Mouse (Mus musculus): ENCODE data around the gene Scnn1b. TPM values are rescaled to one million over a fixed set of nuclear protein-coding genes. Genes with fewer than 3 reads are reported as not detected.

The Scnn1b gene
- total and polyA plus RNA-seq, 3 experiments = 0.04 TPM; not detected in 2

DNA sequence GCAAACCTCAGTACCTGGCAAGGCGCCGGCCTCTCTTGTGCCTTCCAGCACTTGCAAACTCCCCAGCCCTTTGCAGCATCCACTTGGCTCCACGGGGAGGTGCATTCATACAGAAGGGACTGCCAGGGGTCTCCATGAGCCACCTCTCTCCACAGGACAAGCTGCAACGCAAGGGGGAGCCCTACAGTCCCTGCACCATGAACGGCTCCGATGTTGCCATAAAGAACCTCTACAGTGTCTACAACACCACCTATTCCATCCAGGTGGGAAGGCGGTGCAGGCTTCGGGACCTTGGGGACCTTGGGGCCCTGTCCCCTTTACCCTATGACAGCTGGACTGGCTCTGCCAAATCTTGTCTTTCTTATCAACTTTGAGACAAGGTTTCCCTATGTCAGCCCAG, 47.4 kb downstream of the Scnn1b start:
- Histone ChIP-seq H3K4me3 (replicated peaks in 1 of 3; ENCODE audit: low read depth in 2 of 3, low read length in 2 of 3, poor library complexity in 1 of 3) (no peak overlapping the region), H3K9ac (ENCODE audit: insufficient read depth, low read depth) (no peak overlapping the region), H3K79me2 (replicated peaks; ENCODE audit: control insufficient read depth, extremely low read depth, insufficient read depth, poor library complexity, severe bottlenecking) (no peaks in the 10 kb centered on the region), H3K4me1 (ENCODE audit: control insufficient read depth in 1 of 2, insufficient read depth in 2 of 2) (peaks cover 4 to 7% of the 10 kb centered on the region in 2 experiments; a peak in 3 of 4 replicates), H3K27me3 (replicated peaks) (no peaks in the 10 kb centered on the region), H3K9me3 (replicated peaks; ENCODE audit: low read length) (no peaks in the 10 kb centered on the region), H3K36me3 (replicated peaks in 1 of 2; ENCODE audit: control insufficient read depth in 1 of 2, insufficient read depth in 1 of 2, low read length in 1 of 2) (peaks cover 0 to 9% of the 10 kb centered on the region in 2 experiments), H3K4me2 (ENCODE audit: insufficient read depth, low read depth, poor library complexity, severe bottlenecking) (no peak overlapping the region), H3K27ac (ENCODE audit: insufficient read depth, low read depth) (no peak overlapping the region)
- no peak for DNase-seq (ENCODE audit: extremely low read depth)
- no peak for TF ChIP-seq CHD1 (IDR thresholded peaks at IDR 0.05; ENCODE audit: low read depth, low read length)
- peak; percentile 25 for TF ChIP-seq SMC3 (IDR thresholded peaks at IDR 0.05; ENCODE audit: low read depth, low read length)
- TF ChIP-seq E2F4 (IDR thresholded peaks at IDR 0.05; ENCODE audit: insufficient replicate concordance, low read depth, low read length) = no peak
- TF ChIP-seq IRF4 (IDR thresholded peaks at IDR 0.05; ENCODE audit: low read depth, low read length) = no peak
- no peak for TF ChIP-seq MYC (IDR thresholded peaks at IDR 0.05; ENCODE audit: low read depth, low read length)
- peak in 1 of 2 experiments; percentile 44; a peak in 1 of 4 replicates for TF ChIP-seq CTCF (conservative IDR thresholded peaks at IDR 0.05 in 1 of 2, IDR thresholded peaks at IDR 0.05 in 1 of 2; ENCODE audit: low read depth in 2 of 2, low read length in 2 of 2)
- TF ChIP-seq CHD2 (IDR thresholded peaks at IDR 0.05; ENCODE audit: low read length) = no peak
- no peak for TF ChIP-seq PAX5 (IDR thresholded peaks at IDR 0.05; ENCODE audit: low read length)
- no peak for TF ChIP-seq MAZ (IDR thresholded peaks at IDR 0.05; ENCODE audit: low read depth, low read length)
- no peak for TF ChIP-seq ZNF384 (IDR thresholded peaks at IDR 0.05; ENCODE audit: low read depth, low read length)
- no peak for TF ChIP-seq KAT2A (IDR thresholded peaks at IDR 0.05; ENCODE audit: insufficient replicate concordance, low read length)
- no peak for TF ChIP-seq RCOR1 (conservative IDR thresholded peaks at IDR 0.05; ENCODE audit: low read depth, low read length)
- TF ChIP-seq BHLHE40 (IDR thresholded peaks at IDR 0.05; ENCODE audit: low read depth, low read length) = no peak
- in situ Hi-C loops (cut with MboI; ENCODE audit: low pct_ligation_motif_present, low pct_unique_long_range_greater_than_20kb, low sequenced_read_pairs) = no loop called here
- dilution Hi-C loops (cut with MboI; ENCODE audit: extremely low pct_ligation_motif_present, extremely low pct_unique_long_range_greater_than_20kb, low sequenced_read_pairs) = no loop called here

DNA sequence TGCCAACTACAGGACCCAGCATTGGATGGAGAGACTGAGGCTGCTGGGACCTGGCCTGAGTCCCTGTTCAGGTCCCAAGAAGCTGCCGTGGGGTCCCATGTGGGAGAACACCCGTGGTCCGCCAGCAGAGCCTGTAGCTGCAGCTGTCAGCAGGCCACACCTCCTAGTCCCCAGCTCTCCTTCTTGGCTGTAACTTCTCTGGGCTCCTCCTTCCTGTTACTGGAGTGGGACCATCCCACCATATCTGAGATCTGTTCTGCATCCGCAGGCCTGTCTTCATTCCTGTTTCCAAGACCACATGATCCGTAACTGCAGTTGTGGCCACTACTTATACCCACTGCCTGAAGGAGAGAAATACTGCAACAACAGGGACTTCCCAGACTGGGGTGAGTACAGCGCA, 49.1 kb downstream of the Scnn1b start:
- Histone ChIP-seq H3K4me2 (ENCODE audit: insufficient read depth, low read depth, poor library complexity, severe bottlenecking) (no peak overlapping the region), H3K9me3 (replicated peaks; ENCODE audit: low read length) (no peaks in the 10 kb centered on the region), H3K9ac (ENCODE audit: insufficient read depth, low read depth) (no peak overlapping the region), H3K4me1 (ENCODE audit: control insufficient read depth in 1 of 2, insufficient read depth in 2 of 2) (peaks cover 4 to 7% of the 10 kb centered on the region in 2 experiments; a peak in 3 of 4 replicates), H3K36me3 (replicated peaks in 1 of 2; ENCODE audit: control insufficient read depth in 1 of 2, insufficient read depth in 1 of 2, low read length in 1 of 2) (peaks cover 0 to 18% of the 10 kb centered on the region in 2 experiments), H3K79me2 (replicated peaks; ENCODE audit: control insufficient read depth, extremely low read depth, insufficient read depth, poor library complexity, severe bottlenecking) (no peaks in the 10 kb centered on the region), H3K4me3 (replicated peaks in 1 of 3; ENCODE audit: low read depth in 2 of 3, low read length in 2 of 3, poor library complexity in 1 of 3) (no peak overlapping the region), H3K27me3 (replicated peaks) (no peaks in the 10 kb centered on the region), H3K27ac (ENCODE audit: insufficient read depth, low read depth) (no peak overlapping the region)
- dilution Hi-C loops (cut with MboI; ENCODE audit: extremely low pct_ligation_motif_present, extremely low pct_unique_long_range_greater_than_20kb, low sequenced_read_pairs) (no loop called here), in situ Hi-C loops (cut with MboI; ENCODE audit: low pct_ligation_motif_present, low pct_unique_long_range_greater_than_20kb, low sequenced_read_pairs) (no loop called here)
- TF ChIP-seq NRF1 (IDR thresholded peaks at IDR 0.05; ENCODE audit: low read depth, low read length) (no peak), UBTF (IDR thresholded peaks at IDR 0.05; ENCODE audit: low read depth, low read length) (no peak), RCOR1 (conservative IDR thresholded peaks at IDR 0.05; ENCODE audit: low read depth, low read length) (no peak), ZMIZ1 (IDR thresholded peaks at IDR 0.05; ENCODE audit: low read depth, low read length) (no peak), JUND (conservative IDR thresholded peaks at IDR 0.05; ENCODE audit: low read depth, low read length) (no peak)
- no peak for DNase-seq (ENCODE audit: extremely low read depth)
